Mouse (Mus musculus) neural tube, embryonic 14.5 days (tissue): ENCODE measurements around the gene Nfix. TPM values are rescaled to one million over a fixed set of nuclear protein-coding genes. Genes with fewer than 3 reads are reported as not detected.
A peak's percentile ranks its signal among the peaks of the same experiment; 100 is the strongest.
"Not testable (repeated sequence)": the region's sequence is repeated elsewhere in the genome, so short reads cannot be mapped to it uniquely, and the experiment has no call there.

Source experiments
- ATAC-seq: fragments of 200-750 bp; cut with Nextera tagmentation; 2 replicates; pipeline ENCODE4 v1.8.0; 2017; ENCODE audit warnings: low read depth, mild to moderate bottlenecking, moderate TSS enrichment, moderate library complexity
- H3K27ac ChIP-seq: fragments of 300-500 bp; sonication (generic); 2 replicates; pipeline ENCODE4 v1.5.1; 2014; ENCODE audit warnings: low read depth, mild to moderate bottlenecking, control low read depth, low read length, moderate library complexity, mixed read lengths
- H3K27me3 ChIP-seq: fragments of 300-500 bp; sonication (generic); 2 replicates; pipeline ENCODE4 v1.6.1; 2014; ENCODE audit warnings: low read length; ENCODE audit not compliant: control insufficient read depth, insufficient read depth
- H3K36me3 ChIP-seq: fragments of 300-500 bp; sonication (generic); 2 replicates; pipeline ENCODE4 v1.6.1; 2014; ENCODE audit warnings: low read length, mixed read lengths; ENCODE audit not compliant: control insufficient read depth, insufficient read depth
- H3K4me1 ChIP-seq: fragments of 300-500 bp; sonication (generic); 2 replicates; pipeline ENCODE4 v1.6.1; 2014; ENCODE audit warnings: low read length; ENCODE audit not compliant: control insufficient read depth, insufficient read depth
- H3K4me2 ChIP-seq: fragments of 300-500 bp; sonication (generic); 2 replicates; pipeline ENCODE4 v1.6.1; 2014; ENCODE audit warnings: mild to moderate bottlenecking, low read depth, low read length, control low read depth
- H3K4me3 ChIP-seq: fragments of 300-500 bp; sonication (generic); 2 replicates; pipeline ENCODE4 v1.5.1; 2014; ENCODE audit warnings: low read depth, low read length, control low read depth, mixed read lengths
- H3K9ac ChIP-seq: fragments of 300-500 bp; sonication (generic); replicated peaks from 2 replicates; pipeline ENCODE4 v1.6.1; 2014; ENCODE audit warnings: low read depth, mild to moderate bottlenecking, control low read depth, low read length, mixed read lengths
- H3K9me3 ChIP-seq: fragments of 300-500 bp; sonication (generic); 2 replicates; pipeline ENCODE4 v1.6.1; 2016; ENCODE audit warnings: low read length; ENCODE audit not compliant: control insufficient read depth
- WGBS: fragments of 180-500 bp; shearing (Covaris S2); extraction: QIAGEN DNeasy Blood & Tissue Kit; methylation state at CpG from one replicate; pipeline ENCODE4 v1.1.7; 2014; 5-methylcytosine and 5-hydroxymethylcytosine counted together
- polyA plus RNA-seq: library from polyadenylated mRNA; unstranded; fragments of >200 nt; fragmentation: Nextera tagmentation; extraction: Ambion mirVana; gene quantifications from 2 replicates; pipeline ENCODE4 v1.2.1, GENCODE M21; 2014

Nfix gene
- polyA plus RNA-seq, 1 experiment from 2014 or later: 91.5 TPM

DNA sequence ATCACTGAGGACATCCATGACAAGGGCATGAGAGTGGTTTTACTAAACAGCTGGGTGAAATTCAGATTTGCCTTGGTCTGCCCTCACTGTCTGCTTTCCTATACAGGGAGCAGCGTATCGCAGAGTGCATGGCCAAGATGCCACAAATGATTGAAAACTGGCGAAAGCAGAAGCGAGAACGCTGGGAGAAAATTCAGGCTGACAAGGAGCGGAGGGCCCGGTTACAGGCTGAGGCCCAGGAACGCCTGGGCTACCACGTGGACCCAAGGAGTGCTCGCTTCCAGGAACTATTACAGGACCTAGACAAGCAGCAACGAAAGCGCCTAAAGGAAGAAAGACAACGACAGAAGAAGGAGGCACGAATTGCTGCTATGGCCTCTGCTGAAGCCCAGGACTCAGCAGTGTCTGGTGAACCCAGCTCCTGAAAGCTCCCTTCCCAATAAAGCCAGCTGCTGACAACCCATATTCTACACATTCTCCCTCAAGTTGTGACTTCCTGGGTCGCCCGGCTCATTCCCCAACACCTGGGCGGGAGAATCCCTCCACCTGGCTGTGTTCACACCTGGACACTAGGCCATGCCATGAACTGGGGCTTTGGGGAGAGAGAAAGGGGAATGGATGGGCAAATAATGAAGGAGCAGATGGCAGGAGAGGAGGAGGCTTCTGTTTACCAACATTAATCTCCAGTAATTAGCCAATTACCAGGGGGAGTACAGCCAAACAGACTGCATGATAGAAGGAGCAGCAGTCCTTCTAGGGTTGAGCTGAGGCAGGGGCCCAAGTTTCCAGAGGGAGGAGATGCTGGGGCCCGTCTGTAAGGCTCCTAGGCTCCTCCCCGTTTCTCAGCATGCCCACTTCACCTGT lies 34.1 kb upstream of the Nfix start:
- Histone ChIP-seq H3K4me2 (no peak overlapping the region), H3K36me3 (peaks cover 43% of the 10 kb centered on the region), H3K9me3 (no peaks in the 10 kb centered on the region), H3K27ac (peak overlapping the region; percentile 66), H3K9ac (no peak overlapping the region), H3K4me1 (peaks cover 13% of the 10 kb centered on the region), H3K27me3 (no peaks in the 10 kb centered on the region), H3K4me3 (no peak overlapping the region)
- WGBS: 84% methylated on average over 19 of the region's 19 CpGs
- 0 out of 2 replicates have a peak, but pooled peaks have one; percentile 16 for ATAC-seq

DNA sequence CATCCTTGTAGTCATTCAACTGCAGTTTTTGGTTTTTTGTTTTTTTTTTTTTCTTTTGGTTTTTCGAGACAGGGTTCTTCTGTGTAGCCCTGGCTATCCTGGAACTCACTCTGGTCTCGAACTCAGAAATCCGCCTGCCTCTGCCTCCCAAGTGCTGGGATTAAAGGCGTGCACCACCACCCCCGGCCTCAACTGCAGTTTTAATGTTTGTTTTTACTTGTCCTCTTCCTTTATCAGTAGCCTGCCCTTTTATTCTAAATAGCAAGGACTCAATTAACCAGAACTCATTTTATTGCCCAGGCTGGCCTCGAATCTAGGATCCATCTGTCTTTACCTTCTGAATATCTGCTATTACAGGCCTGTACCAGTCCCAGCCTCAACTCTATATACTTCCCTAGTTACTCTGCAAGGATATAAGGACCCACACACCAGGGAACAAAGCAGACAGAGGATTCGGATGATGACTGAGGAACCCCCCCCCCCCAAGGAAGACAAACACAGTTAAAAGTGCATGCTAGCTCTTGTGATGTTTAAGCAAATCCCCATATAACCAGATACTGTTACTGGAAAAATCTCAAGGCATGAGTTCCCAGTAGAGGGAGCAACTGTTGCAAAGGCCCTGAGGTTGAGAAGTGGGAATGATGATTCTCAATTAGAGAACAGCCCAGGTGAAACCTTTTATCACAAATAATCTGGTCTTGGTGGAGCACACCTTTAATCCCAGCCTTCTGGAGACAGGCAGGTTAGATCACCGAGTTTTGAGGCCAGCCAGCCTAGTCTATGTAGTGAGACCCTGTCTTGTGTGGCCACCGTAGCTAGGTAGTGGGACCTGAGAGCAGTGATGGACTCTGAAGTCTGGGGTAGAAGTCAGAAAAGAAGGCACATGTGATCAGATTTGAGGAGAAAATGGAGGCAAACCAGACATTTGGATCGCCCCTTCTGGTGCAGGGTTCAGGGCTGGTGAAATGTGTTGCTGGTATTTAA lies 32.9 kb upstream of the Nfix start:
- Histone ChIP-seq H3K4me3 (peak overlapping the region; percentile 77), H3K36me3 (peaks cover 38% of the 10 kb centered on the region), H3K27me3 (no peaks in the 10 kb centered on the region), H3K27ac (peak overlapping the region; percentile 90), H3K9ac (peak overlapping the region; percentile 85), H3K4me2 (peak overlapping the region; percentile 51), H3K4me1 (peaks cover 13% of the 10 kb centered on the region), H3K9me3 (no peaks in the 10 kb centered on the region)
- 62% methylated on average over 10 of the region's 10 CpGs for WGBS
- ATAC-seq: no peak

DNA sequence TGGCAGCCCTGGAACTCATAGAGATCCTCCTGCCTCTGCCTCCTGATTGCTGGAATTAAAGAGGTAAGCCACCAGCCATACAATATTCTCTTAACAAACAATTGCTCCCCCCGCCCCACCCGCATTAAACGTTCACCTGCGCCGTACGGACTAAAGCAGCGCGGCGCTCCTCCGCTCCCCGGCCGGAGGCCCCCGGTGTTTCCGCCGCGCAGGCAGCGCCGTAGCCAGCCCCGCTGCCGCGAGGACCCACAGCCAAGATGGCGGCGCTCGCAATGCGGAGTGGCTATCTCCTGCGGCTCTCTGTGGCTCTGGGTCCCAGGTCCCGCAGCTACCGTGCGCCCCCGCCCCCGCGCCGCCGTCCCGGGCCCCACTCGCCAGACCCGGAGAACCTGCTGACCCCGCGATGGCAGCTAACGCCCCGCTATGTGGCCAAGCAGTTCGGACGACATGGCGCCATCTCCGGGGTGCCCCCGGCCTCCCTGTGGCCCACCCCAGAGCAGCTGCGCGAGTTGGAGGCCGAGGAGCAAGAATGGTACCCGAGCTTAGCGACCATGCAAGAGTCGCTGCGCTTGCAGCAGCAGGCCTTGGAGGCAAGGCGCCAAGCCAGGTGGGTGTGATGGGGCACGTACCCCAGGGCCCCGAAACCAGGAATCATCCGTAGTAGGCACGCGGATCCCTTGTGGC lies 32.0 kb upstream of the Nfix start:
- no peaks in the 10 kb centered on the region for H3K9me3 ChIP-seq
- peak overlapping the region; percentile 77 for H3K4me3 ChIP-seq
- H3K9ac ChIP-seq: peak overlapping the region; percentile 85
- 2% methylated on average over 59 of the region's 59 CpGs for WGBS
- H3K27me3 ChIP-seq: no peaks in the 10 kb centered on the region
- H3K4me1 ChIP-seq: peaks cover 13% of the 10 kb centered on the region
- H3K36me3 ChIP-seq: peaks cover 31% of the 10 kb centered on the region
- H3K27ac ChIP-seq: peak overlapping the region; percentile 90
- peak; percentile 75 for ATAC-seq
- peak overlapping the region; percentile 51 for H3K4me2 ChIP-seq

DNA sequence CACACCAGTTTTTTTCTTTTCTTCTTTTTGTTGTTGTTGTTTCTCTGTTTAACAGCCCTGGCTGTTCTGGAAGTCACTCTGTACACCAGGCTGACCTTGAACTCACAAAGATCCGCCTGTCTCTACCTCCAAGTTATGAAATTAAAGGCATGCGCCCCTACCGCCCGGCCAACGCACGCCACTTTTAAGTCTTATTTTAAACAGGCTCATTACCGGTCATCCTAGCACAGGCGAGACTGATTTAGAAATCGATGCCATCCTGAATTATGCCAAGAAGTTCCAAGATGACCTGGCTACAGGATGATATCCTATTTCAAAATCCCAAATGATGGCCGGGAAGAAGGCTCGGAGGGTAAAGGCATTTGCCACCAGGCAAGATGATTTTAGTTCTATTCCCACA lies 31.3 kb upstream of the Nfix start, which contains the start of gene Gadd45gip1:
Gadd45gip1 (plus strand) TSS at position 33 of the 400 bp plus-strand sequence.
- no peak for ATAC-seq
- H3K4me3 ChIP-seq: peak within 1 kb of the TSS; percentile 77
- peak within 1 kb of the TSS; percentile 90 for H3K27ac ChIP-seq
- WGBS: 88% methylated on average over 11 of the region's 11 CpGs
- H3K27me3 ChIP-seq: no peaks in the 10 kb centered on the region
- H3K9me3 ChIP-seq: no peaks in the 10 kb centered on the region
- H3K4me1 ChIP-seq: peaks cover 13% of the 10 kb centered on the region
- peak within 1 kb of the TSS; percentile 51 for H3K4me2 ChIP-seq
- peak within 1 kb of the TSS; percentile 85 for H3K9ac ChIP-seq
- H3K36me3 ChIP-seq: peaks cover 24% of the 10 kb centered on the region

DNA sequence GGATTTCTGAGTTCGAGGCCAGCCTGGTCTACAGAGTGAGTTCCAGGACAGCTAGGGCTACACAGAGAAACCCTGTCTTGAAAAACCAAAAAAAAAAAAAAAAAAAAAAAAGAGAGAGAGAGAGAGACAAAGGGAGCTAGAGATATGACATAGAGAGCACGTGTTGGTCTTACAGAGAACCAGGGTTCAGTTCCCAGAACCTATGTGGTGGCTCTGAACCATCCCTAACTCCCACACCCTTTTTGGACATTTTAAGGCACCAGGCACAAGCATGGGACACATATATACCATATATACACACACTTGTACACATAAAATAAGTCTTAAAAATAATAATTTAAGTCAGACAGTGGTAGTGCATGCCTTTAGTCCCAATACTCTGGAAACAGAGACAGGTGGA lies 26.4 kb upstream of the Nfix start:
- not testable (repeated sequence) for H3K4me3 ChIP-seq, ATAC-seq
- WGBS: 92% methylated on average over 2 of the region's 2 CpGs

DNA sequence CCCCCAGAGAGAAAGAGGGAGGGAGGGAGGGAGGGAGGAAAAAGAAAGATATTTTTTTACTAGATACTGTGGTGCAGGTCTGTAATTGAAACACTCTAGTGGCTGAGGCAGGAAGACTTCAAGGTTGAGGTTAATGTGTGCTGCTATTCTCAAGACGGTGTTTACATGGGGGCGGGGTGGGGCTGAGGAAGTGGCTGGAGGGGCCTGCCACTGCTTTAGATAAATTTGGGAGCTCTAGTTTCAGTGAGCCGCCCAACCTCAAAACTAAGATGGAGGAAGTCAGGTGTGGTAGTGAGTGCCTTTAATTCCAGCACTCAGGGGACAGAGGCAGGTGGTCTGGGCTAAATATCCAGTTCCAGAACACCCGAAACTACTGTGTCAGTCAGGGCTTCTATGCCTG lies 25.5 kb upstream of the Nfix start:
- Histone ChIP-seq H3K4me3 (no peak overlapping the region), H3K27ac (no peak overlapping the region), H3K4me1 (no peaks in the 10 kb centered on the region), H3K9me3 (no peaks in the 10 kb centered on the region), H3K9ac (no peak overlapping the region), H3K36me3 (no peaks in the 10 kb centered on the region), H3K27me3 (no peaks in the 10 kb centered on the region), H3K4me2 (no peak overlapping the region)
- ATAC-seq: no peak
- 80% methylated on average over 4 of the region's 4 CpGs for WGBS

More for the DNA sequence above, 26.4 kb upstream of the Nfix start:
- H3K9ac ChIP-seq, H3K9me3 ChIP-seq, H3K27ac ChIP-seq, H3K4me2 ChIP-seq, H3K4me1 ChIP-seq, H3K36me3 ChIP-seq, H3K27me3 ChIP-seq: not testable (repeated sequence)

DNA sequence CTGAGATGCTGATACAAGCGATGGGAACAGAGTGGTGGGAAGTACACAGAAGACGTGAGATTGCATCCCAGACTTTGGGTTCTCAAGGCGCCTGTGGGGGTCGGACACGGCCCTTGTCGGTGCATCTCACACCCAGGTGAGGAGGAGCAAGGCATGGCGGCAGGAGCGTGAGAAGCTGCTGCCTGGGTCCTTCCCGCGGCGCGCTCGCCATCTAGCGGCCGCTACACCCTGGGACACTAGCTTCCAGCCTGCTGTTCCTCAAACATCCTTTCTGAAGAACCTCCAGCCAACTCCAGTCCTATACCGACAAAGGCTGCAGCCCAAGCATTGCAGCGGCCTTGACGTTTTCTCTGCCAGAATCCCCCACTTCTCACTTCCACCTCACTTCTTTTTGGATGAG lies 23.5 kb upstream of the Nfix start:
- peak; percentile 91 for ATAC-seq
- WGBS: 2% methylated on average over 18 of the region's 18 CpGs
- H3K27me3 ChIP-seq: no peaks in the 10 kb centered on the region
- no peaks in the 10 kb centered on the region for H3K4me1 ChIP-seq
- no peak overlapping the region for H3K27ac ChIP-seq
- no peaks in the 10 kb centered on the region for H3K9me3 ChIP-seq
- H3K4me2 ChIP-seq: peak overlapping the region; percentile 47
- 0 out of 2 replicates have a peak overlapping the region, but pooled peaks have one; percentile 2 for H3K9ac ChIP-seq
- H3K36me3 ChIP-seq: no peaks in the 10 kb centered on the region
- peak overlapping the region; percentile 11 for H3K4me3 ChIP-seq

DNA sequence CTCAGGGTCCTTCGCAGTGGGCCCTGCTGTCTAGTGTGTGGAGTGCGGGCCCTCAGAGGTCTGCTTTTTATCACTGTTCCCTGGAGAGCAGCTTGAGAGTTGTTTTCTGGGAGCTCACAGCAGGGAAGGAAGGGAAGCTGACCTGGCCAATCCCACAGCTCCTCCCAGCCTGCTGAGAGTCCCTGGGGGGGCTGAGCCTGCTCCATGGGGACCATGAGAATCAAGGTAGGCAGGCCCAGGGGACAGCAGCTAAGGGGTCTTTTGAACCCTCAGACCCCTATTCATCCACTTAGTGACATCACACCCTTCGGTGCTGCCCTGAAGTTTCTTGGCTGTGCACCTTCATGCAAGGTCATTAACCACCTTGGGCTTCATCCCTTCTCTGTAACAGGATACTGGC lies 22.6 kb upstream of the Nfix start, which contains the start of gene Dand5:
Dand5 (minus strand) TSS at position 101 of the 400 bp plus-strand sequence.
- 27% methylated on average over 3 of the region's 3 CpGs for WGBS
- no peaks in the 10 kb centered on the region for H3K27me3 ChIP-seq

More for the DNA sequence above, 22.6 kb upstream of the Nfix start, which contains the start of gene Dand5:
- no peak for ATAC-seq
- Histone ChIP-seq H3K9ac (0 out of 2 replicates have a peak within 1 kb of the TSS, but pooled peaks have one; percentile 2), H3K9me3 (no peaks in the 10 kb centered on the region), H3K4me2 (peak within 1 kb of the TSS; percentile 47), H3K27ac (no peak within 1 kb of the TSS), H3K4me1 (no peaks in the 10 kb centered on the region), H3K36me3 (no peaks in the 10 kb centered on the region), H3K4me3 (peak within 1 kb of the TSS; percentile 11)
